Mouse (Mus musculus): Measurements from ENCODE around the gene Pfkfb3.

- no peak for TF ChIP-seq CTCF (IDR thresholded peaks at IDR 0.05; ENCODE audit: low read depth)
- no peak for TF ChIP-seq EP300 (IDR thresholded peaks at IDR 0.05; ENCODE audit: low read depth)
These were observed 74.9 kb downstream of the Pfkfb3 start for GRCm38 (mm10) chr2:11478960-11479359.
